Mouse (Mus musculus): ENCODE results near the gene Gm10972.
"Not testable (repeated sequence)": the region's sequence is repeated elsewhere in the genome, so short reads cannot be mapped to it uniquely, and the experiment has no call there.

Gene Gm10972

GRCm38 (mm10) chr3:94642495-94643162 is at the start of gene Gm10972:
TSS of gene Gm10972 (plus strand) at chr3:94643112.
- in situ Hi-C loops (cut with MboI, MseI) = loop anchor here (5.0 kb wide), 1 partner anchor 95 kb away; no protein-coding TSS in a partner anchor

GRCm38 (mm10) chr3:94595871-94596287 is 47.0 kb upstream of the Gm10972 start:
- in situ Hi-C loops (cut with MboI, MseI) = loop anchor here (5.0 kb wide), 1 partner anchor 139 kb away; no protein-coding TSS in a partner anchor

GRCm38 (mm10) chr3:94597224-94597779 is 45.6 kb upstream of the Gm10972 start:
- in situ Hi-C loops (cut with MboI, MseI) = loop anchor here (5.0 kb wide), 1 partner anchor 140 kb away; no protein-coding TSS in a partner anchor

GRCm38 (mm10) chr3:94601959-94602358 is 41.0 kb upstream of the Gm10972 start:
- in situ Hi-C loops (cut with MboI, MseI) = no loop called here

- in situ Hi-C loops (cut with MboI, MseI) = no loop called here
Observed at GRCm38 (mm10) chr3:94609621-94610020, 33.3 kb upstream of the Gm10972 start.

- in situ Hi-C loops (cut with MboI, MseI) = no loop called here
Observed at GRCm38 (mm10) chr3:94610581-94610980, 32.3 kb upstream of the Gm10972 start.

GRCm38 (mm10) chr3:94611343-94611742 is 31.6 kb upstream of the Gm10972 start:
- in situ Hi-C loops (cut with MboI, MseI) = no loop called here

- in situ Hi-C loops (cut with MboI, MseI) = no loop called here
Observed at GRCm38 (mm10) chr3:94611834-94612233, 31.1 kb upstream of the Gm10972 start.

GRCm38 (mm10) chr3:94612274-94612673 is 30.6 kb upstream of the Gm10972 start:
- in situ Hi-C loops (cut with MboI, MseI) = no loop called here

- in situ Hi-C loops (cut with MboI, MseI) = no loop called here
Observed at GRCm38 (mm10) chr3:94613258-94613878, 29.5 kb upstream of the Gm10972 start.

GRCm38 (mm10) chr3:94616717-94617116 is 26.2 kb upstream of the Gm10972 start:
- in situ Hi-C loops (cut with MboI, MseI) = no loop called here

- in situ Hi-C loops (cut with MboI, MseI) = no loop called here
Observed at GRCm38 (mm10) chr3:94621740-94622507, 21.0 kb upstream of the Gm10972 start.

- in situ Hi-C loops (cut with MboI, MseI) = no loop called here
Observed at GRCm38 (mm10) chr3:94622550-94622949, 20.4 kb upstream of the Gm10972 start.

GRCm38 (mm10) chr3:94624281-94624680 is 18.6 kb upstream of the Gm10972 start:
- in situ Hi-C loops (cut with MboI, MseI) = no loop called here

GRCm38 (mm10) chr3:94628712-94629111 is 14.2 kb upstream of the Gm10972 start:
- in situ Hi-C loops (cut with MboI, MseI) = loop anchor here (5.0 kb wide), 1 partner anchor 49 kb away; no protein-coding TSS in a partner anchor

- in situ Hi-C loops (cut with MboI, MseI) = loop anchor here (5.0 kb wide), 1 partner anchor 47 kb away; no protein-coding TSS in a partner anchor
Observed at GRCm38 (mm10) chr3:94629876-94630275, 13.0 kb upstream of the Gm10972 start.

GRCm38 (mm10) chr3:94648755-94649590 is 6.1 kb downstream of the Gm10972 start:
- in situ Hi-C loops (cut with MboI, MseI) = no loop called here

- in situ Hi-C loops (cut with MboI, MseI) = no loop called here
Observed at GRCm38 (mm10) chr3:94650409-94650808, 7.5 kb downstream of the Gm10972 start.

GRCm38 (mm10) chr3:94653967-94654366 is 11.1 kb downstream of the Gm10972 start:
- in situ Hi-C loops (cut with MboI, MseI) = not testable (repeated sequence)

- in situ Hi-C loops (cut with MboI, MseI) = not testable (repeated sequence)
Observed at GRCm38 (mm10) chr3:94657852-94658739, 15.2 kb downstream of the Gm10972 start.

Measured in T-helper 1 cell (primary cell).